Mouse (Mus musculus) MEL (cell line): ENCODE measurements around the gene Hebp1. TPM values are rescaled to one million over a fixed set of nuclear protein-coding genes. Genes with fewer than 3 reads are reported as not detected.
A peak's percentile ranks its signal among the peaks of the same experiment; 100 is the strongest.

ENCODE experiments used
- DNase-seq: peaks from one replicate; pipeline ENCODE4 v3.0.0; 2011; ENCODE audit warnings: low read depth, low spot score
- H3K27ac ChIP-seq: 2 replicates; pipeline ENCODE4 v1.5.1; 2012; ENCODE audit warnings: low read depth, mild to moderate bottlenecking, control low read depth, low read length, moderate library complexity; ENCODE audit not compliant: control insufficient read depth
- H3K27me3 ChIP-seq, 2 experiments: fragments of 150-350 bp in 1 of 2; sonication (generic) in 1 of 2; 2 replicates each; pipeline ENCODE4 v1.6.1; 2012; ENCODE audit warnings: low read length in 2 of 2, mild to moderate bottlenecking in 2 of 2, improper control_type of control experiment in 1 of 2, moderate library complexity in 1 of 2; ENCODE audit not compliant: insufficient read depth in 2 of 2, control insufficient read depth in 1 of 2
- H3K36me3 ChIP-seq, 2 experiments: 2 replicates each; pipeline ENCODE4 v1.6.1; 2012 to 2014; ENCODE audit warnings: low read length in 2 of 2, improper control_type of control experiment in 1 of 2, inconsistent platforms in 1 of 2, mild to moderate bottlenecking in 1 of 2; ENCODE audit not compliant: insufficient read depth in 2 of 2, control insufficient read depth in 1 of 2
- H3K4me1 ChIP-seq, 2 experiments: fragments of 150-350 bp in 1 of 2; sonication (generic) in 1 of 2; 2 replicates each; pipeline ENCODE4 v1.6.1; 2012; ENCODE audit warnings: low read length in 2 of 2, improper control_type of control experiment in 1 of 2, mild to moderate bottlenecking in 1 of 2; ENCODE audit not compliant: insufficient read depth in 2 of 2, control insufficient read depth in 1 of 2
- H3K4me3 ChIP-seq, 2 experiments: fragments of 150-350 bp in 1 of 2; sonication (generic) in 1 of 2; 2 replicates each; pipeline ENCODE4 v1.5.1; 2012; ENCODE audit warnings: low read depth in 2 of 2, low read length in 2 of 2, mild to moderate bottlenecking in 2 of 2, moderate library complexity in 2 of 2, control low read depth in 1 of 2, improper control_type of control experiment in 1 of 2; ENCODE audit not compliant: control insufficient read depth in 1 of 2, insufficient read depth in 1 of 2
- H3K79me2 ChIP-seq: 2 replicates; pipeline ENCODE4 v1.6.1; 2012; ENCODE audit warnings: mild to moderate bottlenecking, low read length, moderate library complexity; ENCODE audit not compliant: control insufficient read depth, poor library complexity, insufficient read depth
- H3K9ac ChIP-seq: 2 replicates; pipeline ENCODE4 v1.6.1; 2012; ENCODE audit warnings: low read depth, mild to moderate bottlenecking, control low read depth, low read length, moderate library complexity; ENCODE audit not compliant: control insufficient read depth, poor library complexity, severe bottlenecking
- H3K9me3 ChIP-seq: fragments of 150-350 bp; sonication (generic); replicated peaks from 2 replicates; pipeline ENCODE4 v1.6.1; 2012; ENCODE audit warnings: mild to moderate bottlenecking, low read length, improper control_type of control experiment, moderate library complexity; ENCODE audit not compliant: insufficient read depth
- BHLHE40 ChIP-seq: IDR thresholded peaks from 2 replicates; pipeline ENCODE4 v1.6.1; 2012; ENCODE audit warnings: low read depth, mild to moderate bottlenecking, inconsistent platforms, low read length, improper control_type of control experiment, borderline replicate concordance
- CHD2 ChIP-seq: IDR thresholded peaks from 2 replicates; pipeline ENCODE4 v1.6.1; 2011; ENCODE audit warnings: low read length, improper control_type of control experiment
- ETS1 ChIP-seq: IDR thresholded peaks from 2 replicates; pipeline ENCODE4 v1.6.1; 2012; ENCODE audit warnings: low read depth, mild to moderate bottlenecking, inconsistent platforms, low read length, improper control_type of control experiment, moderate library complexity
- MAX ChIP-seq: IDR thresholded peaks from 2 replicates; pipeline ENCODE4 v1.6.1; 2011; ENCODE audit warnings: low read length, improper control_type of control experiment
- MEF2A ChIP-seq: IDR thresholded peaks from 2 replicates; pipeline ENCODE4 v1.6.1; 2014; ENCODE audit warnings: low read depth, mild to moderate bottlenecking, inconsistent platforms, low read length, improper control_type of control experiment; ENCODE audit not compliant: poor library complexity, insufficient replicate concordance, severe bottlenecking; ENCODE audit errors: extremely low read depth
- MXI1 ChIP-seq: IDR thresholded peaks from 2 replicates; pipeline ENCODE4 v1.6.1; 2011; ENCODE audit warnings: mild to moderate bottlenecking, low read depth, low read length, improper control_type of control experiment
- MYC ChIP-seq: IDR thresholded peaks from 2 replicates; pipeline ENCODE4 v1.6.1; 2011; ENCODE audit warnings: low read depth, mild to moderate bottlenecking, low read length, improper control_type of control experiment, moderate library complexity
- POLR2AphosphoS2 ChIP-seq: IDR thresholded peaks from 2 replicates; pipeline ENCODE4 v1.6.1; 2011; ENCODE audit warnings: low read length, improper control_type of control experiment
- POLR2AphosphoS5 ChIP-seq: IDR thresholded peaks from 2 replicates; pipeline ENCODE4 v1.6.1; 2012; ENCODE audit warnings: low read depth, borderline replicate concordance, mild to moderate bottlenecking, inconsistent platforms, low read length, moderate library complexity, mixed read lengths
- RCOR1 ChIP-seq: IDR thresholded peaks from 2 replicates; pipeline ENCODE4 v1.6.1; 2012; ENCODE audit warnings: low read depth, mild to moderate bottlenecking, inconsistent platforms, low read length, improper control_type of control experiment
- SIN3A ChIP-seq: IDR thresholded peaks from 2 replicates; pipeline ENCODE4 v1.6.1; 2012; ENCODE audit warnings: low read length, improper control_type of control experiment, inconsistent platforms
- USF1 ChIP-seq: IDR thresholded peaks from 2 replicates; pipeline ENCODE4 v1.6.1; 2014; ENCODE audit warnings: low read depth, mild to moderate bottlenecking, inconsistent platforms, low read length, improper control_type of control experiment, moderate library complexity
- USF2 ChIP-seq, 2 experiments: IDR thresholded peaks; 2 replicates each; pipeline ENCODE4 v1.6.1; 2011 to 2012; ENCODE audit warnings: improper control_type of control experiment in 2 of 2, low read length in 2 of 2, borderline replicate concordance in 1 of 2, inconsistent platforms in 1 of 2, low read depth in 1 of 2, mild to moderate bottlenecking in 1 of 2; ENCODE audit not compliant: insufficient read depth in 1 of 2
- ZC3H11A ChIP-seq: IDR thresholded peaks from 2 replicates; pipeline ENCODE4 v1.6.1; 2012; ENCODE audit warnings: low read depth, mild to moderate bottlenecking, inconsistent platforms, low read length, improper control_type of control experiment
- ZKSCAN1 ChIP-seq: IDR thresholded peaks from 2 replicates; pipeline ENCODE4 v1.6.1; 2012; ENCODE audit warnings: low read depth, mild to moderate bottlenecking, inconsistent platforms, low read length, improper control_type of control experiment, moderate library complexity
- polyA plus RNA-seq, 2 experiments: library from polyadenylated mRNA; stranded (reverse) in 1 of 2; unstranded in 1 of 2; fragments of >175 nt in 1 of 2; fragments of >200 nt in 1 of 2; gene quantifications; 2 replicates each; pipeline versions ENCODE4 v1.2.1 to v1.2.4; 2012; ENCODE audit warnings: low replicate concordance in 2 of 2, low read depth in 1 of 2; ENCODE audit not compliant: insufficient read length in 2 of 2, insufficient read depth in 1 of 2, missing spikeins in 1 of 2
- total RNA-seq: library from RNA; depleted of rRNA; stranded (reverse); fragments of 300-350 nt; gene quantifications from 2 replicates; pipeline ENCODE4 v1.2.3, GENCODE M21; 2012

Gene Hebp1
- total and polyA plus RNA-seq, 3 experiments = 16.7 to 25.1 TPM; not detected in 1

DNA sequence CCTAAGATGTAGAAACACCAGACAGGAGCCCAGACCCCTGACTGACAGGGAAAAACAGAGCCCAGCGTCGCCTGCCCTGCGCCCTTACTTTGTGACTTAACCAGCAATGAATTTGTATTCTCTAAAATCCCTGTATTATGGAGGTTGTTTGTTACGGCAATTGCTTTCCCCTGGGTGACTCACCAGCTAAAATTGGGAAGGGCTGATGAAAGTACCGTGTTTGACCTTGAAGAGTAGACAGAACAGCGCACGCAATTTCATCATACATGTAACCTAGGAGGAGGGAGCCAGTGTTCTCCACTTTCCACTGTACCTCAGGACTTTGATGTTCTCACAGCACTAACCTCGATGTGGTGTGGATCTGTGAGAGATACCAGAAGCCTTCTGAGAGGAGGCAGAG, 4.8 kb downstream of the Hebp1 start:
- no peak for DNase-seq
- no peaks in the 10 kb centered on the region for H3K9me3 ChIP-seq
- H3K4me1 ChIP-seq = peaks cover 5 to 11% of the 10 kb centered on the region in 2 experiments; a peak in 2 of 4 replicates

DNA sequence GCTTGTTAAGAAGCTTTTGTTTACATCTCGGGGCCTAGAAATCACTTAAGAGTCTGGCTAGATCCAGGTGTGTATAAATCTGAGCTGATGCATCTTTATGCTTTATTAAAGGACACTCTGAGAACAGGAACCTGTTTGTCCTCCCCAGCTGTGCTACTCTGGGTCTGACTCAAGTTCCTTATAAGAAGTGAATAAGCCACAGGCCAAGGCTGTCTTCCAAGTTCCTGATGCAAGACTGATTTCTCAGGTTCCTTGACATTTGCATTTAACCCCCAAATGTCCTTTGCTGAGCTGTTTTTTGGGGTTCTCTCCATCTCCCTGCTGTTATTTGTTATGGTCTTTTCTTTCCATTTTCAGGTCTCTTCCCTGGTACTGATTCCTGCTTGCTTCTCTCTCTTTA, 5.9 kb downstream of the Hebp1 start:
- no peaks in the 10 kb centered on the region for H3K79me2 ChIP-seq
- H3K36me3 ChIP-seq = peaks cover 0 to 7% of the 10 kb centered on the region in 2 experiments; a peak in 2 of 4 replicates
- H3K9me3 ChIP-seq = no peaks in the 10 kb centered on the region
- peak; percentile 77 for DNase-seq
- H3K9ac ChIP-seq = no peak overlapping the region
- TF ChIP-seq USF1 = no peak
- TF ChIP-seq CHD2 = no peak
- no peak for TF ChIP-seq ZKSCAN1
- TF ChIP-seq MYC = no peak
- no peak for TF ChIP-seq BHLHE40
- TF ChIP-seq MAX = no peak
- TF ChIP-seq MEF2A = no peak
- TF ChIP-seq SIN3A = 0 out of 2 replicates have a peak, but pooled peaks have one; percentile 32
- no peak for TF ChIP-seq ZC3H11A
- peak; percentile 73 for TF ChIP-seq ETS1
- TF ChIP-seq USF2 (IDR thresholded peaks at IDR 0.05; ENCODE audit: borderline replicate concordance in 1 of 2, insufficient read depth in 1 of 2, low read depth in 1 of 2, low read length in 2 of 2) = no peak
- TF ChIP-seq RCOR1 = 0 out of 2 replicates have a peak, but pooled peaks have one; percentile 6
- TF ChIP-seq POLR2AphosphoS2 = no peak
- peaks cover 5 to 6% of the 10 kb centered on the region in 2 experiments; a peak in 2 of 4 replicates for H3K4me1 ChIP-seq
- H3K27me3 ChIP-seq = no peaks in the 10 kb centered on the region
- no peak overlapping the region for H3K4me3 ChIP-seq
- H3K27ac ChIP-seq = no peak overlapping the region

More for the DNA sequence above, 4.8 kb downstream of the Hebp1 start:
- Histone ChIP-seq H3K27ac (no peak overlapping the region), H3K27me3 (no peaks in the 10 kb centered on the region), H3K79me2 (no peaks in the 10 kb centered on the region; the same call in 1 of the 2 replicates), H3K36me3 (peaks cover 0 to 6% of the 10 kb centered on the region in 2 experiments; a peak in 2 of 4 replicates), H3K4me3 (no peak overlapping the region), H3K9ac (no peak overlapping the region)
- TF ChIP-seq MEF2A = no peak
- no peak for TF ChIP-seq MXI1
- no peak for TF ChIP-seq MYC
- TF ChIP-seq POLR2AphosphoS5 = no peak
